Mouse (Mus musculus) small intestine, adult 2 months (tissue): Measurements from ENCODE around the gene Lgr5.

Source experiments
- CTCF ChIP-seq: fragments of 200-500 bp; IDR thresholded peaks from 2 replicates; pipeline ENCODE4 v1.5.1; 2012; ENCODE audit warnings: low read depth, mild to moderate bottlenecking, control low read depth, inconsistent platforms, low read length, moderate library complexity, mixed read lengths; ENCODE audit not compliant: insufficient replicate concordance, insufficient read length; ENCODE audit errors: extremely low read depth
- POLR2A ChIP-seq: fragments of 200-500 bp; IDR thresholded peaks from 2 replicates; pipeline ENCODE4 v1.6.1; 2012; ENCODE audit warnings: low read depth, mild to moderate bottlenecking, control low read depth, inconsistent platforms, low read length, moderate library complexity

DNA sequence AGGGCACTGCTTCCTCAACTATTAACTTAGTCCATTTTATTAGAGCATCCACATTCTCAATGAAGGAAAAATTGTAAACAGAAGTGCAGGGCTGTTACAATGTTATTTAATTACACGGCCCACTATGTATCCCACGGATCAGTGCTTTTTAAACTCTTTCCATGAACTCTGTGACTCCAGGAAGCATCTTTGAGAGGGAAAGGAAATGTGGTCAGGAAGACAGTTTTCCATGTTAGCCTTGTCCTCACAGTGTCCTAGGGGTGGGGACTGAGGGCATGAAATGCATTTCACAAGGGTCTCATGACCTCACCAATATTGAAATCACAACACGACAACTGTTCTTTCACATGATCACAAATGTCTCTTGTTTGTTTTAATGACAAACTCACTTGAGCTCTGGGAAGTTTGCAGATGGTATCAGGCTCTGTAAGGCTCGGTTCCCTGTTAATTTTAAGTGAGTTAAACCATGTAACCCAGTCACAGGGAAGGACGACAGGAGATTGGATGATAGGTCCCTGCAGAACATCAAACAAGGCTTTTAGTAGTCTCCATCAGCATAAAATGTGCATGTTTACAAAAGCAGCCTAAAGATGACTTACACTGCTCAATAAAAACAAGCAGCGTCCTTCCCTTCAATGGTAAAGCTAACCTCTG, 130.1 kb downstream of the Lgr5 start:
- TF ChIP-seq CTCF, result no peak
- no peak for TF ChIP-seq POLR2A
